Mouse (Mus musculus) myocyte (in vitro differentiated cells): ENCODE results near the gene Fermt3. TPM values are rescaled to one million over a fixed set of nuclear protein-coding genes. Genes with fewer than 3 reads are reported as not detected.
A peak's percentile ranks its signal among the peaks of the same experiment; 100 is the strongest.

Experiments used
- H3K27me3 ChIP-seq: one replicate; pipeline ENCODE4 v1.6.1; 2011; ENCODE audit not compliant: control insufficient read depth, insufficient read depth, insufficient read length
- H3K36me3 ChIP-seq: one replicate; pipeline ENCODE4 v1.6.1; 2011; ENCODE audit not compliant: control insufficient read depth, insufficient read depth
- H3K4me2 ChIP-seq: one replicate; pipeline ENCODE4 v1.6.1; 2011; ENCODE audit warnings: low read depth, control low read depth
- H3K4me3 ChIP-seq: one replicate; pipeline ENCODE4 v1.5.1; 2011; ENCODE audit warnings: mild to moderate bottlenecking, control low read depth, moderate library complexity
- H3K79me2 ChIP-seq: one replicate; pipeline ENCODE4 v1.6.1; 2011; ENCODE audit not compliant: control insufficient read depth, insufficient read depth
- H3ac ChIP-seq: one replicate; pipeline ENCODE4 v1.6.1; 2011; ENCODE audit not compliant: control insufficient read depth, insufficient read length
- CEBPB ChIP-seq: IDR thresholded peaks from 2 replicates; pipeline ENCODE4 v1.6.1; 2011; ENCODE audit warnings: mild to moderate bottlenecking, moderate library complexity; ENCODE audit not compliant: poor library complexity, insufficient read depth, severe bottlenecking
- E2F4 ChIP-seq: IDR thresholded peaks from one replicate; pipeline ENCODE4 v1.6.1; 2011; ENCODE audit warnings: mild to moderate bottlenecking, control low read depth, moderate library complexity; ENCODE audit not compliant: insufficient read depth
- MAX ChIP-seq: IDR thresholded peaks from one replicate; pipeline ENCODE4 v1.6.1; 2011; ENCODE audit warnings: low read depth, mild to moderate bottlenecking, control low read depth
- MYOD1 ChIP-seq, 3 experiments: IDR thresholded peaks; one replicate each; pipeline ENCODE4 v1.6.1; 2011; ENCODE audit warnings: control low read depth in 2 of 3, low read depth in 2 of 3, mild to moderate bottlenecking in 2 of 3, moderate library complexity in 1 of 3; ENCODE audit not compliant: insufficient read length in 2 of 3, control insufficient read depth in 1 of 3
- MYOG ChIP-seq, 3 experiments: IDR thresholded peaks; one replicate each; pipeline ENCODE4 v1.6.1; 2011; ENCODE audit warnings: control low read depth in 2 of 3, low read depth in 2 of 3, mild to moderate bottlenecking in 2 of 3; ENCODE audit not compliant: insufficient read length in 2 of 3, control insufficient read depth in 1 of 3, insufficient read depth in 1 of 3
- POLR2A ChIP-seq: IDR thresholded peaks from one replicate; pipeline ENCODE4 v1.6.1; 2011; ENCODE audit warnings: low read depth, mild to moderate bottlenecking, control low read depth, moderate library complexity; ENCODE audit not compliant: insufficient read length
- POLR2AphosphoS2 ChIP-seq: IDR thresholded peaks from one replicate; pipeline ENCODE4 v1.6.1; 2011; ENCODE audit warnings: low read depth, control low read depth; ENCODE audit not compliant: insufficient read length
- REST ChIP-seq: IDR thresholded peaks from one replicate; pipeline ENCODE4 v1.6.1; 2011; ENCODE audit warnings: mild to moderate bottlenecking, control low read depth, moderate library complexity; ENCODE audit not compliant: insufficient read depth, insufficient read length
- SRF ChIP-seq: IDR thresholded peaks from one replicate; pipeline ENCODE4 v1.6.1; 2011; ENCODE audit warnings: low read depth; ENCODE audit not compliant: control insufficient read depth, insufficient read length
- TCF12 ChIP-seq: IDR thresholded peaks from one replicate; pipeline ENCODE4 v1.6.1; 2011; ENCODE audit warnings: mild to moderate bottlenecking, control low read depth; ENCODE audit not compliant: poor library complexity, insufficient read depth, severe bottlenecking
- TCF3 ChIP-seq: IDR thresholded peaks from one replicate; pipeline ENCODE4 v1.6.1; 2011; ENCODE audit warnings: low read depth, control low read depth; ENCODE audit not compliant: insufficient read length
- USF1 ChIP-seq: IDR thresholded peaks from one replicate; pipeline ENCODE4 v1.6.1; 2011; ENCODE audit warnings: low read depth, mild to moderate bottlenecking, control low read depth, moderate library complexity
- polyA plus RNA-seq: library from polyadenylated mRNA; unstranded; fragments of >200 nt; fragmentation: generic; extraction: Trizol; gene quantifications from one replicate; pipeline ENCODE4 v1.2.1, GENCODE M21; 2012; ENCODE audit warnings: missing spikeins

The Fermt3 gene
- polyA plus RNA-seq, 1 experiment: 0.34 TPM

- Histone ChIP-seq H3K4me3 (peak overlapping the region; percentile 83), H3K27me3 (no peaks in the 10 kb centered on the region), H3K4me2 (peak overlapping the region; percentile 100), H3ac (peak overlapping the region; percentile 50), H3K79me2 (peaks cover 46% of the 10 kb centered on the region), H3K36me3 (peaks cover 14% of the 10 kb centered on the region)
- TF ChIP-seq TCF12 (no peak), MYOG (IDR thresholded peaks at IDR 0.05; ENCODE audit: control insufficient read depth in 1 of 3, insufficient read depth in 1 of 3, insufficient read length in 2 of 3, low read depth in 2 of 3) (peak; percentile 22 to 69 (median 46)), E2F4 (no peak), MYOD1 (IDR thresholded peaks at IDR 0.05; ENCODE audit: control insufficient read depth in 1 of 3, insufficient read length in 2 of 3, low read depth in 2 of 3) (peak in 2 of 3 experiments; percentile 58 to 72), TCF3 (peak; percentile 10), POLR2A (peak; percentile 62), POLR2AphosphoS2 (peak; percentile 85)
These were observed 39.5 kb downstream of the Fermt3 start for GRCm38 (mm10) chr19:6979486-6980380.

- Histone ChIP-seq H3K27me3 (no peaks in the 10 kb centered on the region), H3K36me3 (peaks cover 11% of the 10 kb centered on the region), H3K4me2 (peak overlapping the region; percentile 100), H3ac (peak overlapping the region; percentile 50), H3K4me3 (peak overlapping the region; percentile 83), H3K79me2 (peaks cover 46% of the 10 kb centered on the region)
- TF ChIP-seq CEBPB (no peak), TCF12 (no peak), POLR2AphosphoS2 (peak; percentile 89), POLR2A (no peak), TCF3 (no peak), MYOD1 (IDR thresholded peaks at IDR 0.05; ENCODE audit: control insufficient read depth in 1 of 3, insufficient read length in 2 of 3, low read depth in 2 of 3) (no peak), USF1 (no peak)
These were observed 40.2 kb downstream of the Fermt3 start for GRCm38 (mm10) chr19:6979001-6979479.

- TF ChIP-seq POLR2AphosphoS2 (no peak), USF1 (no peak), MAX (no peak), REST (no peak), E2F4 (no peak), CEBPB (no peak), TCF3 (no peak)
- peak overlapping the region; percentile 83 for H3K4me3 ChIP-seq
- peak overlapping the region; percentile 100 for H3K4me2 ChIP-seq
- H3K36me3 ChIP-seq: peaks cover 7% of the 10 kb centered on the region
- peaks cover 46% of the 10 kb centered on the region for H3K79me2 ChIP-seq
- H3ac ChIP-seq: no peak overlapping the region
- H3K27me3 ChIP-seq: no peaks in the 10 kb centered on the region
These were observed 40.7 kb downstream of the Fermt3 start for GRCm38 (mm10) chr19:6978639-6978974.

- H3K27me3 ChIP-seq: no peaks in the 10 kb centered on the region
- peak overlapping the region; percentile 100 for H3K4me2 ChIP-seq
- H3K4me3 ChIP-seq: peak overlapping the region; percentile 83
- H3ac ChIP-seq: peak overlapping the region; percentile 88
- H3K79me2 ChIP-seq: peaks cover 46% of the 10 kb centered on the region
- TF ChIP-seq SRF (no peak), POLR2AphosphoS2 (peak; percentile 50)
- H3K36me3 ChIP-seq: peaks cover 6% of the 10 kb centered on the region
These were observed 41.3 kb downstream of the Fermt3 start for GRCm38 (mm10) chr19:6977759-6978638.
